Mouse (Mus musculus) gonadal fat pad, adult 2 months (tissue): ENCODE data around the gene Lingo3. TPM values are rescaled to one million over a fixed set of nuclear protein-coding genes. Genes with fewer than 3 reads are reported as not detected.

ENCODE experiments used
- DNase-seq: peaks from one replicate; pipeline ENCODE4 v3.0.0-alpha.2; 2012; ENCODE audit warnings: low read depth
- polyA plus RNA-seq: library from polyadenylated mRNA; depleted of rRNA; stranded (reverse); fragments of >200 nt; gene quantifications from 2 replicates; pipeline ENCODE4 v1.2.3, GENCODE M21; 2012; rRNA removed

The Lingo3 gene
- polyA plus RNA-seq, 1 experiment, result not detected

GRCm38 (mm10) chr10:80799070-80799566, 44.7 kb downstream of the Lingo3 start:
- no peak for DNase-seq

- no peak for DNase-seq
Observed at GRCm38 (mm10) chr10:80798150-80799006, 45.5 kb downstream of the Lingo3 start, which contains the start of the genes Sf3a2 and Plekhj1. Gene Sf3a2, plus strand, starts transcription at chr10:80798198. Gene Plekhj1, minus strand, starts transcription at chr10:80798626.

- no peak for DNase-seq
Observed at GRCm38 (mm10) chr10:80797186-80798149, 46.4 kb downstream of the Lingo3 start.

- no peak for DNase-seq
Observed at GRCm38 (mm10) chr10:80796307-80796848, 47.5 kb downstream of the Lingo3 start.

GRCm38 (mm10) chr10:80794750-80795149, 49.1 kb downstream of the Lingo3 start:
- no peak for DNase-seq

GRCm38 (mm10) chr10:80793803-80794202, 50.0 kb downstream of the Lingo3 start:
- no peak for DNase-seq

- DNase-seq, result no peak
Observed at GRCm38 (mm10) chr10:80793033-80793784, 50.6 kb downstream of the Lingo3 start.

- DNase-seq, result no peak
Observed at GRCm38 (mm10) chr10:80792175-80793032, 51.4 kb downstream of the Lingo3 start.

- DNase-seq, result no peak
Observed at GRCm38 (mm10) chr10:80791476-80792174, 52.2 kb downstream of the Lingo3 start.

GRCm38 (mm10) chr10:80790761-80791404, 53.0 kb downstream of the Lingo3 start:
- no peak for DNase-seq

- no peak for DNase-seq
Observed at GRCm38 (mm10) chr10:80787517-80787916, 56.3 kb downstream of the Lingo3 start.

GRCm38 (mm10) chr10:80785963-80786362, 57.9 kb downstream of the Lingo3 start:
- DNase-seq, result no peak

GRCm38 (mm10) chr10:80784871-80785270, 59.0 kb downstream of the Lingo3 start:
- no peak for DNase-seq

GRCm38 (mm10) chr10:80784302-80784701, 59.5 kb downstream of the Lingo3 start:
- no peak for DNase-seq

Other genes starting within 250 kb of the Lingo3 start
- gene Scamp4, start 241.2 kb downstream of the Lingo3 start, polyA plus RNA-seq, result 82.6 and 91.5 TPM in 2 replicates
- gene Adat3, start 241.2 kb downstream of the Lingo3 start, polyA plus RNA-seq, result 9.5 and 9.6 TPM in 2 replicates
- 1.5 and 2.1 TPM in 2 replicates for gene Gm49322, start 238.0 kb downstream of the Lingo3 start, polyA plus RNA-seq
- 228 and 235 TPM in 2 replicates for gene Csnk1g2, start 221.2 kb downstream of the Lingo3 start, polyA plus RNA-seq
- 74.5 and 89.2 TPM in 2 replicates for gene Btbd2, start 187.0 kb downstream of the Lingo3 start, polyA plus RNA-seq
- 420 and 516 TPM in 2 replicates for gene Mknk2, start 165.9 kb downstream of the Lingo3 start, polyA plus RNA-seq
- 34.8 and 45.6 TPM in 2 replicates for gene Mob3a, start 142.1 kb downstream of the Lingo3 start, polyA plus RNA-seq
- 62.8 and 75.4 TPM in 2 replicates for gene Izumo4, start 141.9 kb downstream of the Lingo3 start, polyA plus RNA-seq
- gene Ap3d1, start 101.8 kb downstream of the Lingo3 start, polyA plus RNA-seq, result 149 and 151 TPM in 2 replicates
- gene Dot1l, start 88.8 kb downstream of the Lingo3 start, polyA plus RNA-seq, result 18.7 and 38.6 TPM in 2 replicates
- gene Sf3a2, start 45.8 kb downstream of the Lingo3 start, polyA plus RNA-seq, result 20.1 and 33.9 TPM in 2 replicates
- gene Plekhj1, start 45.4 kb downstream of the Lingo3 start, polyA plus RNA-seq, result 44.2 and 56.6 TPM in 2 replicates
- 0.38 and 0.39 TPM in 2 replicates for gene Amh, start 38.8 kb downstream of the Lingo3 start, polyA plus RNA-seq
- 0.22 and 0.63 TPM in 2 replicates for gene Jsrp1, start 30.5 kb downstream of the Lingo3 start, polyA plus RNA-seq
- gene Oaz1, start 17.4 kb downstream of the Lingo3 start, polyA plus RNA-seq, result 628 and 915 TPM in 2 replicates
- gene Lsm7, start 11.2 kb upstream of the Lingo3 start, polyA plus RNA-seq, result 80.4 and 114 TPM in 2 replicates
- gene Sppl2b, start 11.2 kb upstream of the Lingo3 start, polyA plus RNA-seq, result 67.4 and 71.5 TPM in 2 replicates
- gene Tmprss9, start 27.8 kb upstream of the Lingo3 start, polyA plus RNA-seq, result 0.12 and 0.13 TPM in 2 replicates
- gene Timm13, start 56.9 kb upstream of the Lingo3 start, polyA plus RNA-seq, result 137 and 184 TPM in 2 replicates
- 12.9 and 14.1 TPM in 2 replicates for gene Lmnb2, start 74.2 kb upstream of the Lingo3 start, polyA plus RNA-seq
- 14.7 and 15.3 TPM in 2 replicates for gene Gadd45b, start 86.0 kb upstream of the Lingo3 start, polyA plus RNA-seq
- 5.9 and 6.3 TPM in 2 replicates for gene Gng7, start 170.9 kb upstream of the Lingo3 start, polyA plus RNA-seq
- not detected in 2 replicates for gene Diras1, start 181.6 kb upstream of the Lingo3 start, polyA plus RNA-seq
- 31.0 and 34.3 TPM in 2 replicates for gene Slc39a3, start 193.4 kb upstream of the Lingo3 start, polyA plus RNA-seq
- gene Sgta, start 216.1 kb upstream of the Lingo3 start, polyA plus RNA-seq, result 197 and 235 TPM in 2 replicates
- gene Thop1, start 226.0 kb upstream of the Lingo3 start, polyA plus RNA-seq, result 31.7 and 35.0 TPM in 2 replicates